Mouse (Mus musculus): ENCODE measurements at regions not wholly inside any gene's neighbourhood (a gene's known extent, or its start where the extent isn't known, plus 50 kb on each side); places are given as distances from the start of the nearest gene placed in this dataset.

DNA sequence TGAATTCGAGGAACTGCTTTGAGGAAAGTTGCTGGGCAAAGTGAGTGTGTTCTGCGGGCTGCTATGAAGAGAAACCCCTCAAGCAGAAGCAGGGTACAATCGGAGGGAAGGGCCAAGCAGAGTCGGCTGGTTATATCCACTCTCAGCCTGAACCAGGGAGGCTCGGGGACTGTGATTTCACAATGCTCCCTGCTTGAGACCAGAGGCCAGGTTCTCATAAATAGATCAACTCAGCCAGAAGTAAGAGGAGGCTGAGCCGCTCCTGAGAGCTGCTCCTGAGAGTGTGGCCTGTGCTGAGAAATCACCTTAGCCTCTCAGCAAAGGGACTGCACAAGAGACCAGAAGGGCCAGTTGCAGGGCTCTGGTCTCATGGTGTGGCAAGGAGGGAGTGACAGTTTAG, 149.6 kb downstream of the Tfap2c start:
- no peak for DNase-seq (ENCODE audit: low read depth in 2 of 2, low spot score in 2 of 2)

DNA sequence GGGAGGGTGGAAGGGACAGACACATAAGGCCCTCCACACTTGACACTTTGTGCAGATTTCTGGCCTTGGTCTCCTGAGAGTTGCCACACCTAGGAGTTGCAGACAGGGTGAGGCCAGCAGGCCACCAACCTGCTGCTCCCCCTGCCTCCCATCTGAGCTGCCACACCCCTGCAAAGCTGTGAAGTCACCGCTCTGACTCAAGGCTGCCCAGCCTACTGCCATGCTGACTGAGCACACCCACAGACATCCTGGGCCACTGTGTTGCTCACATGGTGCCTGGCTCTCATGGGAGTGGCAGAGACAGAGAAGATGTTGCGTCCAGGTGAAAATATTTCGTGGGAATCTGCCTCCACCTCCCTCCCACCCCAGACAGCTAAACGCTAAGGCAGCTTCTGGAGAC, 150.3 kb downstream of the Tfap2c start:
- DNase-seq (ENCODE audit: low read depth in 2 of 2, low spot score in 2 of 2) = no peak

DNA sequence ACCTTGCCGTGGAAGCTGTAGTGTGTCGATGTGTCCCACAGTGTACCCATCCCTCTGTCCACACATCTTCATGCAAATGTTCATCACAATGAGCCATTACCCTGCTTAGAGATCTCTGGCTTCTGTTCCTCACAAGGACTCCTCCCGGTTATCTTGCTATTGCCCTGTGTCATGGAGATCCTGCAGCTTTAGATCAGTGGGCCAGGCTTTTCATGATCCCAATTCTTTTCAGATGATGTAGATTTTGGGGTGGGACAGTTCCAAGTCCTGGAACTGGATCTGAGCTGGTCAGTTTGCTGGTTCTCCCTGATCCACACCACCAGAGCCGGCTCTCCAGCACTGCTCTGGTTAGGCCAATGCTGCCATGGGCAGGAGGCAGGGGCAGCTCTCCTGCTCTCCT, 161.2 kb downstream of the Tfap2c start:
- no peak for DNase-seq (ENCODE audit: low read depth in 2 of 2, low spot score in 2 of 2)

DNA sequence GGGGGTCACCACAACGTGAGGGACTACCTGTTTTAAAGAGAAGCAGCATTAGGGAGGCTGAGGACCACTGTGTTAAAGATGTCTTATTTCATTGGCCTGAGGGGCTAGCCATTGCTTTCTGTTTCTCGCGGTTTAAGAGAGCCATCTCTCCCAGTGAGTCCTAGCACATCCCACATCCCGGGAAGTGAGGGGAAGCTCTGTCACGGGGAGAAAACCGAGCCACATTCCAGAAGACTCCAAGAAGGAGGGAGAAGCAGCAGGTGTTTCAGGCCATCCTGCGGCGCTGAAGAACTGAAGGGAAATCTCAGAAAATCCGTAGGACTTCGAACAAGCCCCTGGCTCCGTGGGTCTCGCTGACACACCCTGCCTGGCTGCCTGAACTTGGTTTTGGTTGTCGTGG, 177.3 kb downstream of the Tfap2c start:
- DNase-seq (ENCODE audit: low read depth in 2 of 2, low spot score in 2 of 2) = no peak

DNA sequence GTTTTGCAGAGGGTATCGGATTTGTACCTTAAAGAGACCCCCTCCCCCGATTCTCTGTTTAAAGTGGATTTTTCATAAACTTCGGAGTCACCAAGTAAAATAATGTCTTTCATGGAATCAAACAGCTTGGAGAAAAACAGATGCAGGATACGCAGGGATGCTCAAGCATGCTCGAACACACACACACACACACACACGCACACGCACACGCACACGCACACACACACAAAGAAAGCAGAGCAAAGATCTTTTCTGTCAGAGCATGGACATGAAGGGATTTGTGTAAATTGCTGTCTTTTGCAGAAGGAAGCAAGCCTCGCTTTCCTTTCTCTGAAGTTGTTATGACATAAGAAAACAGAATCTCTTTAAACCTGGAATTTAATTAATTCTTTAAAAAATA, 178.2 kb downstream of the Tfap2c start:
- no peak for DNase-seq (ENCODE audit: low read depth in 2 of 2, low spot score in 2 of 2)

DNA sequence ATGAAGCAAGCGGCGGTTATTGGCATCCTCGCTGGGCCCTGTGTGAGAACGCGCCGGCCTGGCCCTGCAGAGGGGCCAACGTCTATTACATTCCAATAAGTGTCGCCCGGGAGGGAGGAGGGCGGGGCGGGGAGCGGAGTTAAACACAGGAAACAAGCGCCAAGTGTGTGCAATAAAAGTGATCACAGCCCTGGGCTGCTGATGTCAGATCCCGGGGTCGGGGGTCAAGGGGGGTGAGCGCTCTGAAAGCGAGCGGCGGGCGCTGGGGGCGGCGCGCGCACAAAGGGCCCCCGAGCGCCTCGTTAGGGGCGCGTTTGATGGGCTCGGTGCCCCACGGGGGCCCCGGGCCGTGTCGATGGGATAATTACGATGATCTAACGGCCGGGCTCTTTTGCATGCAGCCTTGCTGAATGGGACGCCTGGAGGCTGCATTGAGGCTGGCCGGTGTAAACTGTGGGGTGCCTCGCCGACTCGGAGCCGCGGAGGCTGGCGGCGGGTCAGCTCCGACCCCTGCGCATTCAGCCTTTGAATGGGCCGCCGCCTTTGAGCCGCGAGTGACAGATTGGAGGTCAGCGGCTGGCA, 178.9 kb downstream of the Tfap2c start:
- DNase-seq (ENCODE audit: low read depth in 2 of 2, low spot score in 2 of 2) = no peak

DNA sequence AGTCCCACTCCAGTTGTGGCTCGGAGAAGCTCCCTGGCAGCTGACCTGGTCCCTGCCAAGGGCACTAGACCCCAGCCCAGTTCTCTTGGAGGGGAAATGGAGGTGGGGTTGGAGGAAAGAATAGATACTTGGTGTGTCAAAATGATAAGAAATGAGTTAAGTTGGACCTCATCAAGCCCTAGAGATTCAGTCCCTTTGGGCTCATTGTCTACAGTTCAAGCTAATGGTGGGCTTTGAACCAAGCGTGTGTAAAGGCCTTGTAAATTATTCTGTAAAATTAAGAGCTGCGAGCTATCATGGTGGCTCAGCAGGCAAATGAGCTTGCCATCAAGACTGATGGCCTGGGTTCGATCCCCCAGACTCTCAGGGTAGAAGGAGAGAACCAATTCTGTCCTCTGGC, 179.8 kb downstream of the Tfap2c start:
- no peak for DNase-seq (ENCODE audit: low read depth in 2 of 2, low spot score in 2 of 2)

DNA sequence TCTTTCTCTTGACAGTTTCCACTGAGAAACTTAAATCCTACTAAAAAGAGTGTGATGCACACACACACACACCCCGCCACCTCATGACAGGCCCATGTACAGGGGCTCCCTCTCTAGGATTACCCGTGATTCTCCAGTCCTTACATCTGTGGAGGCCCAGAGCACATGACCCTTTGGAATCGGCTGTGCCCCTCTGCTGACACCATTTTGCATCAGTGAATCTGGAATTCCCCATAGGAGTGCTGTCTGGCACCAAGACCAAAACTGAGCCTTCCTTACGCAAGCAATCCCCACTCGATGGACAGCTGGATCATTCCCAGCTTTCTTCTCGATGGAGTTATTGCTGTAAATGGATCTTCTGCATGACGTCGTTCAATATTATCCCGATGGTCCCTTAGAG, 180.3 kb downstream of the Tfap2c start:
- DNase-seq (ENCODE audit: low read depth in 2 of 2, low spot score in 2 of 2) = no peak

DNA sequence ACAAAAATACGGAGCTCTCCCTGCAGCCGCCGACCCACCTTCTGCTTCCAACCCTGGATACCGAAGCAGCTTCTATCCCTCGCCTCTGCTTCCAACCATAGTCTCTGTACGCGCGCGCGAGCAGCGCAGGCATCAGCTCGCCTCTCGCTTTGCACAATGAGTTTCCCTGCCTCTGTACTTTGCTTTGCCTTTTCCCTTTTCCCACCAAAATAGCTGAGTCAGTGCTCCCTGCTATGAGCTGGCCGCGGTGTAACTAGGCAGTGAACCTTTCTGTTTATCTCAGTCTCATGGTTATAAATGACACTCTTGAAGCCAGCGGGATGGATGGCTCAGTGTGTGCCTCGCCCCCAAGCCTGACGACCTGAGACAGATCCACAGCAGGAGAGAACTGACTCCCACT, 182.0 kb downstream of the Tfap2c start:
- DNase-seq (ENCODE audit: low read depth in 2 of 2, low spot score in 2 of 2) = no peak

DNA sequence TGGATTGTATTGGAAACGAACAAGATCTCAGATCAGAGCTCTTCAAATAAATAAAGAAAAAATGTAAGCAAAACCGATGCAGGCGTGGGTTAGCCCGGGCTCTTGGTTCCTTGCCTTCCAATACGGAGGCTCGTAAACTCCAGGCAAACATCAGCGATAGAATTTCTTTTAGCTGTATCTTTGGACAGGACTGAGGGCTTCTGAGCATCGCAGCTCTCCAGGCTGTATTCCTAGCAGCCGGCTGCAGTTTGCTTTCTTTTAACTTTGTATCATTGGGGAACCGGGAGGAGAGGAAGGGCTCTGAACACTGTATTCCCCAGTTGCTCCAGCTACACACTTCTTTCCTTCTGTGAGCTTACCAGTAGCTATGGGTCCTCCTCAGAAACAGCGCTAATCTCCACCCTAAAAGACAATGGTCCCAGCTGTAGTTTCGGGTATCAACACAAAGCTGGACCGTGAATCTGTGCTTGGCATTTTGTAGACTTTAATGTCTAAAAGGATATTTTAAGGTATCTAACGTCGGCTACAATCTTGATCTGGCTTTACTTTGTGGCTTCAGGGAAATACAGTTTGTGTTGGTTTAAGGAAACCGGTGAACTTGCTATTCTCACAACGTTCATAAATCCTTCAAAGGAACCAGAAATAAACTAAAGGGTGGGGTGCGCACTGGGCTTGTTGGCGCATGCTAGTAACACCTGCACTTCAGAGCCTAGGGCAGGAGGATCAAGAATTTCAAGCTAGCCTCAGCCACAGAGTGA, 183.2 kb downstream of the Tfap2c start:
- no peak for DNase-seq (ENCODE audit: low read depth in 2 of 2, low spot score in 2 of 2)

DNA sequence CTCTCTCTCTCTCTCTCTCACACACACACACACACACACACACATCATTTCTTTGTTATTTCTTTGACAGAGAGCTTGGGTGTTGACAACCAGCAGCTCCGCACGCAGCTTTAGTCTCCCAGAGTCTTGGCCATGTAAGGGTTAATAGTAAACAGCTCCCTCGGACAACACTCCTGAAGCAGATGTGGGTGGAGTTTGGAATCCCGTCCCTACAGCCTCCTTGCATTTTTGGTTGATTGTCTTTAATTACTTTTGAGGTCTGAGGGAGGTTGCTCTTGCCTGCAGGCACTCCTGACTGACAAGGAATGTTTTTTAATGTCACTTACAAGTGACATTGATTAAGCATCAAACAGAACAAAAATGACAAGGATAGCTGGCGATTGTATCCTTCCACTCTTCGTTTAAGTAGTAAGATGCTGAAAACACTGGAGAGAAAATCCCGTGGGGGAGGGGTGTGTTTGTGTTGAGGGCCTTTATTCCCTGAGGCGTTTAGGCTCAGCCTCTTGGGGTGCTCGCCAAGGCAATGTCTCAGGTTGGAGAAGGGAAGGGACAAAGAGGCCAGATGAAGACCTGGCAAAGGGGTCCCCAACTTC, 184.1 kb downstream of the Tfap2c start:
- no peak for DNase-seq (ENCODE audit: low read depth in 2 of 2, low spot score in 2 of 2)

DNA sequence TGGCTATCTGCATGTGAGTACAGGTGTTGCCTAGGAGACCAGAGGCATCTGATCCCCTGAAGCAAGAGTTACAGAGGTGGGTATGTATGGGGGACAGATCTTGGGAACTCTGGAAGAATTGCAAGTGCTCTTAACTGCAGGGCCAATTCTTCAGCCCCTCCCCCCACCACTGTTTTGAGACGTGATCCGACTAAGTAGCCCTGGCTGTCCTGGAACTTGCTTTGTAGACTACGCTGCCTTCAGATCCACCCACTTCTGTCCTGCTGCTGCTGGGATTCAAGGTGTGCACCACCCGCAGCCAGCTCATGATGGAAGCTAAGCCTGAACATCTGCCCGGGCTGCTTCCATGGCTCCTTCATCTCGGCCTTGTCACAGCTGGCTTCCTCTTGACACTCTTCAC, 186.2 kb downstream of the Tfap2c start:
- no peak for DNase-seq (ENCODE audit: low read depth in 2 of 2, low spot score in 2 of 2)

DNA sequence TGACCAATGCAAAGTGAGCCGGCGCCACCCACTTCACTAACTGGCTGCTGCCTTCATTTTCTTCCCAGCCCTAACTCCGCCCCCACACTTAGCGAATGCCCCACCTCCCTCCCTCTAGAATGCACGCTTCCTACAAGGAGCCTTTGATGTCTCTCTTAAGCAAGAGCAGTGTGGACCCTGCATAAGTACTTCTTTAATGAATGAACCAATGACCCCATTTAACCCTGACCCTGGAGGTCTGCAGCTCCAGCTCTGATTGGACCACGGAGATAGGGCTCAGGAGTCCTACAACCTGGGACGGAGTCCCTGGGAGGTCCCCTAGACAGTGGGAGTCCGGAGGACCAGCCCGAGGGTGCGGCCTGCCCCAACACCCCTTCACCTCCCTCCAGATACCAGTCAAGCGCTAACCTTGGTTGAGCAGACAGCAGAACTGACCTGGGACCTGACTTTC, 189.7 kb downstream of the Tfap2c start:
- DNase-seq (ENCODE audit: low read depth in 2 of 2, low spot score in 2 of 2) = no peak

DNA sequence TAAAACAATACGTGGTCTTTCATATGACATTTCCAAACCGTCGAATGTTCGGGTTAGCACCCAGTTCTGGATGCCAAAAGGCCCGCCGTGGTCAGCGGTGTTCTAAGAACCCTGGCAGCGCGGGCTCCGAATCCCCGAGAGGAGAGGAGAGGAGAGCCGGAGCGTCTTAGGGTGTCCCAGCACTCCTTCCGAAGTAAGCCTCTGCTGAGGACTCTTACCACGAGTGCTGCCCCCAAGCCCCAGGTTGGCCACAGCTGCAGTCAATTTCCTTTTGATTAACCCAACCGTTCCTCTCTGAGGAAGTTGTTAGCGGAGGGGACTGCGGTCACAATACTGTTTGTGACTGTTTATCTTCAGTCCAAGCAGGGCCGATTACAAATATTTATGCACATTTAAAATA, 190.1 kb downstream of the Tfap2c start:
- no peak for DNase-seq (ENCODE audit: low read depth in 2 of 2, low spot score in 2 of 2)

DNA sequence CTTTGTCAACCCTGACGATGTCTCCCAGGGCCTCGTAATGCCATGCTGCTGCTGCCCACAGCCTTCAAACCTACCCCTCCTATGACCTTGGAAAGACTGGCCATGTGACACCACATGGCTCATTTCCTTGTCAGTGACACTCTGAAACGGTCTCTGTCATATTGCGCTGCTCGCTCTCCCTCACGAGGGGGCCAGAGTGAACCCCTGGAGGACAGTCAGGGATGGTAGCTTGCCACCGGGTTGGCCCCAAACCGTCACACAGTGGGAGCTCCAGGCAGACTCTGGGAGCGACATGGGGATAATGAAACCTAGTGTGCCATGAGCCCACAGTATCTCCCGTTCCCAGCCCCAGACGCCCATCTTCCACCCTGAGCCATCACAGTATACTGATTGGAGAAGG, 188.8 kb downstream of the Bmp7 start:
- no peak for DNase-seq (ENCODE audit: low read depth in 2 of 2, low spot score in 2 of 2)

DNA sequence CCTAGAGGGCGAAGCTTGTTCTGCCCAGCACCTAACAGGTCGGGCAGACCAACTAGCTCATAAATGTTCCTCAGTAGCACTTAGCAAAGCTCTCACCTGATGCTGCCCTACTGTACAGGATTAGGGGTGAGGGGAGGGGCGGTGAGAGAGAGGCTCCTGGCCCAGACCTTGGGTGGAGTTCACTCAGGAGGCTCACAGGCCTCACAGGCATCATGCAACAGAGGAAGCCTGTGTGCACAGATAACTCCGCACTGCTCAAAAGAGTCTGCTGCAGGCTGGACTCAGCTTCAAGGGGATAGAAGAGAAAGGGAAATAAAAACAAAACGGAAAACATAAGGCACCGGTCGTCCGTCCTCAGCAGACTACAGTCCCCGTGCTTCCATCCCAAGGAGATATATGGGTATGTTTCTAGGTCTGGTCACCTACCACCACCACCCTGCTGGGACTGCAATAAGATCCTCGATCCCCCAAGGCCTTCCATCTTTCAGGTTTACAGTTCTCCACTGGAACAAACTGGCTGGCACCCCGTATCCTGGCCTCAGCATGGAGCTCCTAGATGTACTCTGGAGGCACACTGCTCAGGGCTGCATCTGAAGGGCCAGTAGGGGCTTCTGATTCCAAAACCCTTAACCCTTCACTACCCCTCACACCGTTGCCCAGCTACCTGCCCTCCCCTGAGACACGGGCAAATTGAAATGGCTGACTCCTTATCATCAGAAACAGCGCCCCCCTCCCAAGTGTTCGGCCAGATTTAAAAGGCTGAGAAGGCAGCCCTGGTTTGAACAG, 184.2 kb downstream of the Bmp7 start:
- no peak for DNase-seq (ENCODE audit: low read depth in 2 of 2, low spot score in 2 of 2)

DNA sequence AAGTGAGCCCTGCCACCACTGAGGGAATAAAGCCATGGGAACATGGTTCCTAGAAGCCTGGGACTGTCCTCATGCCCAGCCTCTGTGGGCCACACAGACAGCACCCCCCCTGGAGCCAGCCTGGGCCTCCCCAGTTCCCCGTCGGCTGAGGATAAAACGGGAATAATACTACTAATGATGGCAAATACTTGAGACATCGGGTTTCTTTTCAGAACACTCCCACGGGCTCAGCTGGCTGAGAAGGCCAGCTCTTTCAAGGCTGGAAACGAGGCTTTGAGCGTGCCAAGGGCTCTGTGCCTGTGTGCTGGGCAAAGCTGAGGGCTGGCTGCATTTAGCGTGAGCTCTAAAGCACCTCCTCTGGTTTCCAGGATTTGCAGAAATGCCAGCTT, 183.7 kb downstream of the Bmp7 start:
- no peak for DNase-seq (ENCODE audit: low read depth in 2 of 2, low spot score in 2 of 2)

DNA sequence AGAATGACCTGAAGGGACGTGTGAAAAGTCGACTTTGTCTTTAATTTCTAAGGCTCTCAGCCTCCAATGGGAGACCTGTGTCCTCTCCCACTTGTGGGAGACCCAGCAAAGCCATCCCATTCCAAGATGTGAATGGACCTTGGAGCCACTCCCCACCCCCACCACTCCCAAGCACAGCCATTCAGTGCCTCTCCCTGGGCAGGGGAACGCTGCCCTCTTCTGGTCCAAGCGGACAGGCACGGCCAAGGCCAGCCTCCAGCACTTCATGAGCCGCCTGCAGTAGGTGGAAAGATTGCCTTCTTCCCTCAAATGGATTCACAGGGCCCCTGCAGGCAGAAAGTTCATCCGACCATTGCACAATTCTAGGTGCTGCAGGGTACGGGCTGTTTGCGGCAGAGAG, 181.6 kb downstream of the Bmp7 start:
- DNase-seq (ENCODE audit: low read depth in 2 of 2, low spot score in 2 of 2) = no peak

DNA sequence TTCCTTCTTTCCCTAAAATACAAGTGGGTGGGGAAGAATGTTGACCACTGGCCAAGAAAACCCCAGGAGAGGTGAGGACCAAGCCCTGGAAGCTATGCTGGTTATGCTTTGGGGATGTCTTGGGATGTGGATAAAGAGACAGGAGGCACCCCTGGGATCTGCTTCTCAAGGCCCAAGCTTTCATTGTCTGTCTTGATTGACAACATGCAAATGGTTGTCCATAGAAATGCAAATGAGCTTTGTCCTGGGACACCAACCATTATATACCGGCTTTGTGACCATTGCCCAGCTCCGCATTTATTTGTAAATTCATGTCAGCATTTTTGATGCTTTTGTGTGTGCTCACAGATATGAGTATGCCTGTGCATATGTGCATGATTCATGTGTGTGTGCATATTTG, 174.9 kb downstream of the Bmp7 start:
- DNase-seq (ENCODE audit: low read depth in 2 of 2, low spot score in 2 of 2) = no peak

DNA sequence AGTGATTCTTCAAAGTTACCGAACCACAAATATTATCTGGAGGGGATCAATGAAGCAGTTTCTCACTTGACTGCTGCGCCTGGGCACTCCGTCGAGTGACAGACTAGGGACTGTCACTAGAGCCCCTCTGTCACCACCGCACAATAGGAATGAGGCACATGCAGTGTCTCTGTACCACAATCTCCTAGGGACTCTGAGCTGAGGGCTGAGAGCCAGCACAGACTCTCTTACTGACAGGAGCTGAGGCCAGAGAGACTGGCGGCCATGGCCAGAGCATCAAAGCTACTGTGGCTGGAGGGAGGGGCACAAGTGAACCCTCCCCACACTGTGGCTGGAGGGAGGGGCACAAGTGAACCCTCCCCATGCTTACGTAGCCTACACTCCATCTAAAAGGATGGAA, 173.7 kb downstream of the Bmp7 start:
- DNase-seq (ENCODE audit: low read depth in 2 of 2, low spot score in 2 of 2) = no peak

DNA sequence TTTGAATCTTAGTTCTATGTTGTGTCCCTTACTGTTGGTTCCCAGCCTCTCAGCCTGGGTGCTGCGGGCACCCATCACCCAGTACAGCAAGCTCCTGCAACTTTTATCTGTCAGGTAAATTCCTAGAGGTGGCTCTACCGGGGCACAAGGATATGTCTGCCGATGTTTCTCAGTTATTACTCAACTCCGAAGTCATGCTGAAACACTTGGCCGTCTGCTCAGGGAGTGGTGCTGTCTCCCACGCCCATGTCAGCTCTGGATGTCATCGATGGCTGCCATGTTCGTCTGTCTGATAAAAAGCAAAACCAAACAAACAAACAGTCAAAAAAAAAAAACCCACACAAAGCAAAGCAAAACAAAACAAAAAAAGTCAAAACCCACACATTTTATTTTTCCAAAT, 171.4 kb downstream of the Bmp7 start:
- DNase-seq (ENCODE audit: low read depth in 2 of 2, low spot score in 2 of 2) = no peak

DNA sequence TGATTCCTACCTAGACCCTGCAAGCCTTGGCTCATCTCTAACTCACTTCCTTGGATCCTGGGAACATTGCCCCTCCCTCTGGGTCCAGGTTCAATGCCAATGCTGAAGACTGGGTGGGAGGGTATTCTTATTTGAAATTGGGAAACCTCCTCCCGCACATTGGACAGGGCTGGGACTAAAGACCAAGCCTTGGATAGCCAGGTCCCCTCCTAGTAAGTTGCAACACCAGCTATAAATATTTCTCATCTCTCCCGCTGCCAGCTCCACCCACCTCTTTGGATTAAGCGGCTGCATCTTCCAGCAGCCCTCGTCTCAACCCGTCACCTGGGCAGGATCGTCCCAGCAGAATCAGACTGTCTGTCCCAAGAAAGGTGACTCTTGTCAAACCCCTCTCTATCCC, 170.1 kb downstream of the Bmp7 start:
- no peak for DNase-seq (ENCODE audit: low read depth in 2 of 2, low spot score in 2 of 2)

Measured in CD8-positive naive resting alpha-beta T cell, adult 2 months (primary cell).